Mouse (Mus musculus) activated CD4-positive, CD25-positive, alpha-beta regulatory T cell (primary cell): ENCODE results near the gene Mmp23. TPM values are rescaled to one million over a fixed set of nuclear protein-coding genes. Genes with fewer than 3 reads are reported as not detected.

Source experiments
- polyA plus RNA-seq, 2 experiments: library from polyadenylated mRNA; unstranded; fragments of 100-300 nt; shearing (Covaris generic); gene quantifications; one replicate each; pipeline ENCODE4 v1.2.1; 2017

Gene Mmp23
- 1 to 10 TPM in 1 of 2 experiments, under 1 TPM in 1; 0.26 to 1.1 TPM for polyA plus RNA-seq

GRCm38 (mm10) chr4:155653086-155653450 lies at the start of gene Mmp23:
TSS of gene Mmp23 (minus strand) at chr4:155653384.

GRCm38 (mm10) chr4:155694111-155694481 lies 40.9 kb upstream of the Mmp23 start, which contains the start of gene Fndc10:
TSS of gene Fndc10 (plus strand) at chr4:155694342.

GRCm38 (mm10) chr4:155668689-155669597 lies 15.8 kb upstream of the Mmp23 start, which contains the start of gene Mib2:
TSS of gene Mib2 (minus strand) at chr4:155669198.

GRCm38 (mm10) chr4:155645308-155645707 lies 7.9 kb downstream of the Mmp23 start, which contains the start of gene Gm10563:
TSS of gene Gm10563 (minus strand) at chr4:155645408.

GRCm38 (mm10) chr4:155624338-155625291 lies 28.6 kb downstream of the Mmp23 start, which contains the start of gene Cdk11b:
TSS of gene Cdk11b (plus strand) at chr4:155624854.

GRCm38 (mm10) chr4:155601091-155601996 lies 51.8 kb downstream of the Mmp23 start, which contains the start of gene Slc35e2:
TSS of gene Slc35e2 (plus strand) at chr4:155601416.

Other genes starting within 250 kb of the Mmp23 start
- gene Cfap74, start 244.2 kb downstream of the Mmp23 start, polyA plus RNA-seq, result 1 to 10 TPM; 2.2 to 3.1 TPM
- gene Tmem52, start 184.3 kb downstream of the Mmp23 start, polyA plus RNA-seq, result under 1 TPM in 1 of 2 experiments, not detected in 1; 0.20 TPM
- 100 to 1,000 TPM; 375 to 448 TPM for gene Gnb1, start 162.0 kb downstream of the Mmp23 start, polyA plus RNA-seq
- 100 to 1,000 TPM in 1 of 2 experiments, 10 to 100 TPM in 1; 95.0 to 127 TPM for gene Nadk, start 91.0 kb downstream of the Mmp23 start, polyA plus RNA-seq
- 10 to 100 TPM in 1 of 2 experiments, 1 to 10 TPM in 1; 8.8 to 10.8 TPM for gene Slc35e2, start 52.0 kb downstream of the Mmp23 start, polyA plus RNA-seq
- 100 to 1,000 TPM; 107 to 146 TPM for gene Cdk11b, start 28.5 kb downstream of the Mmp23 start, polyA plus RNA-seq
- gene Gm10563, start 8.0 kb downstream of the Mmp23 start, polyA plus RNA-seq, result not detected
- gene Mib2, start 15.8 kb upstream of the Mmp23 start, polyA plus RNA-seq, result 10 to 100 TPM; 21.5 to 27.7 TPM
- 10 to 100 TPM in 1 of 2 experiments, 1 to 10 TPM in 1; 7.2 to 41.1 TPM for gene Fndc10, start 41.0 kb upstream of the Mmp23 start, polyA plus RNA-seq
- 100 to 1,000 TPM; 177 to 184 TPM for gene Ssu72, start 51.4 kb upstream of the Mmp23 start, polyA plus RNA-seq
- 1 to 10 TPM; 1.2 to 1.5 TPM for gene Tmem240, start 81.4 kb upstream of the Mmp23 start, polyA plus RNA-seq
- gene Atad3a, start 107.7 kb upstream of the Mmp23 start, polyA plus RNA-seq, result 10 to 100 TPM; 45.1 to 52.5 TPM
- gene Vwa1, start 121.3 kb upstream of the Mmp23 start, polyA plus RNA-seq, result under 1 TPM in 1 of 2 experiments, not detected in 1; 0.25 TPM
- gene Tmem88b, start 132.5 kb upstream of the Mmp23 start, polyA plus RNA-seq, result under 1 TPM in 1 of 2 experiments, not detected in 1; 0.05 TPM
- under 1 TPM in 1 of 2 experiments, not detected in 1; 0.66 TPM for gene Ankrd65, start 137.1 kb upstream of the Mmp23 start, polyA plus RNA-seq
- gene Mrpl20, start 149.5 kb upstream of the Mmp23 start, polyA plus RNA-seq, result 100 to 1,000 TPM; 139 to 192 TPM
- 100 to 1,000 TPM; 248 to 258 TPM for gene Ccnl2, start 159.1 kb upstream of the Mmp23 start, polyA plus RNA-seq
- 100 to 1,000 TPM; 185 to 200 TPM for gene Aurkaip1, start 177.9 kb upstream of the Mmp23 start, polyA plus RNA-seq
- gene Mxra8, start 186.3 kb upstream of the Mmp23 start, polyA plus RNA-seq, result 1 to 10 TPM; 1.3 to 2.7 TPM
- gene Dvl1, start 194.0 kb upstream of the Mmp23 start, polyA plus RNA-seq, result 10 to 100 TPM; 38.5 to 41.0 TPM
- gene Tas1r3, start 210.0 kb upstream of the Mmp23 start, polyA plus RNA-seq, result under 1 TPM; 0.37 to 0.61 TPM
- 10 to 100 TPM; 13.6 to 15.3 TPM for gene Cptp, start 216.1 kb upstream of the Mmp23 start, polyA plus RNA-seq
- gene Ints11, start 216.2 kb upstream of the Mmp23 start, polyA plus RNA-seq, result 100 to 1,000 TPM in 1 of 2 experiments, 10 to 100 TPM in 1; 98.2 to 112 TPM
- gene Pusl1, start 238.4 kb upstream of the Mmp23 start, polyA plus RNA-seq, result 10 to 100 TPM; 22.5 to 39.9 TPM
- gene Acap3, start 238.4 kb upstream of the Mmp23 start, polyA plus RNA-seq, result 10 to 100 TPM; 16.0 to 29.5 TPM